Mouse (Mus musculus): ENCODE measurements at regions not wholly inside any gene's neighbourhood (a gene's known extent, or its start where the extent isn't known, plus 50 kb on each side); places are given as distances from the start of the nearest gene placed in this dataset.

DNA sequence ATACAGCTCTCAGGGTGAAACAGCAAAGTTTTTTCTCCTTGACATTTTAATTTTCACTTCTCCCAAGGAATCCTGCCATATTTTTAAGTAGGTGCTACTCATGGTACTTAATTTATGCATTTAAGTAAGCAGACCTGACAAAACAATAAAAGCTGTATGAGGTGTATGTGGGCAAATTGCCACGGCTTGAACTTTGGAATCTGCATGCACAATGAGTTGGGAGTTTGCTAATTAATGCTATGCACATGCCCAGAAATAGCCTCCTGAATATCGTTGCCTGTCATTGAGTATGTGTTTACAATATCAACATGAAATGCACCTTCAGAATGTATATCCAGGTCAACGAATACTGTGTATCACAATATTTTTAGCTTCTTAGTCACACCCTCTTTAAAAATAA lies 498.9 kb downstream of the Olfm4 start:
- Histone ChIP-seq H3K9ac (ENCODE audit: low read length) (no peak overlapping the region), H3K27me3 (replicated peaks; ENCODE audit: control insufficient read depth, insufficient read depth, low read length) (no peaks in the 10 kb centered on the region), H3K4me1 (ENCODE audit: control insufficient read depth, insufficient read depth, low read length) (peaks cover 7% of the 10 kb centered on the region), H3K36me3 (ENCODE audit: control insufficient read depth, insufficient read depth, low read length) (no peaks in the 10 kb centered on the region), H3K4me3 (ENCODE audit: low read depth, low read length) (no peak overlapping the region), H3K9me3 (replicated peaks; ENCODE audit: control insufficient read depth, low read length) (no peaks in the 10 kb centered on the region), H3K4me2 (ENCODE audit: low read length) (no peak overlapping the region), H3K27ac (ENCODE audit: low read depth, low read length) (no peak overlapping the region)
- 24% methylated on average over 3 of the region's 3 CpGs for WGBS
- DNase-seq (ENCODE audit: low spot score) (peak; percentile 63), ATAC-seq (peak; percentile 64)

DNA sequence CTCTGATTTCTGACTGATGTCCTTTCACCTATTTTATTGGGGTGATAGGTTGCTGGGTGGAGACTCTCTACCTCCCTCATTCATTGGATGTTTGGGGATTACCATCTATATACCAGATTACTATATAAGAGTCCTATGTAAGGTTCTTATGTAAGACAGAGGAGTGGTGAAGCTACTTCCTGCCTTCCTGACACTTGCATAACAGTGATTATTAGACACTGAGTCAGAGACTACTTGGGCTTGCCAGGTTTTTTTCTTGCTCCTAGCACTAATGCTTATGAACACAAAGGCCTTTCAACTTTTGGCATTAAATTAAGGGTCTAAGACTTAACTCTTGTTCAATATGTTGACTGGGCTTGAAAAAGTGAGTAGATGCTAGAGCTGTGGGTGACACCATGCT lies 500.4 kb downstream of the Olfm4 start:
- Histone ChIP-seq H3K27ac (ENCODE audit: low read depth, low read length) (no peak overlapping the region), H3K36me3 (ENCODE audit: control insufficient read depth, insufficient read depth, low read length) (no peaks in the 10 kb centered on the region), H3K9ac (ENCODE audit: low read length) (no peak overlapping the region), H3K4me2 (ENCODE audit: low read length) (no peak overlapping the region), H3K4me3 (ENCODE audit: low read depth, low read length) (no peak overlapping the region), H3K4me1 (ENCODE audit: control insufficient read depth, insufficient read depth, low read length) (peaks cover 7% of the 10 kb centered on the region), H3K27me3 (replicated peaks; ENCODE audit: control insufficient read depth, insufficient read depth, low read length) (no peaks in the 10 kb centered on the region), H3K9me3 (replicated peaks; ENCODE audit: control insufficient read depth, low read length) (no peaks in the 10 kb centered on the region)
- ATAC-seq: no peak
- no peak for DNase-seq (ENCODE audit: low spot score)

GRCm38 (mm10) chr14:80485149-80485548 lies 501.3 kb downstream of the Olfm4 start:
- ATAC-seq (no peak), DNase-seq (ENCODE audit: low spot score) (no peak)
- Histone ChIP-seq H3K4me3 (ENCODE audit: low read depth, low read length) (no peak overlapping the region), H3K27ac (ENCODE audit: low read depth, low read length) (no peak overlapping the region), H3K4me2 (ENCODE audit: low read length) (no peak overlapping the region), H3K36me3 (ENCODE audit: control insufficient read depth, insufficient read depth, low read length) (no peaks in the 10 kb centered on the region), H3K27me3 (replicated peaks; ENCODE audit: control insufficient read depth, insufficient read depth, low read length) (no peaks in the 10 kb centered on the region), H3K4me1 (ENCODE audit: control insufficient read depth, insufficient read depth, low read length) (peaks cover 7% of the 10 kb centered on the region), H3K9ac (ENCODE audit: low read length) (no peak overlapping the region), H3K9me3 (replicated peaks; ENCODE audit: control insufficient read depth, low read length) (no peaks in the 10 kb centered on the region)

GRCm38 (mm10) chr14:80486605-80487004 lies 502.7 kb downstream of the Olfm4 start:
- Histone ChIP-seq H3K9me3 (replicated peaks; ENCODE audit: control insufficient read depth, low read length) (no peaks in the 10 kb centered on the region), H3K27ac (ENCODE audit: low read depth, low read length) (no peak overlapping the region), H3K27me3 (replicated peaks; ENCODE audit: control insufficient read depth, insufficient read depth, low read length) (no peaks in the 10 kb centered on the region), H3K36me3 (ENCODE audit: control insufficient read depth, insufficient read depth, low read length) (no peaks in the 10 kb centered on the region), H3K4me1 (ENCODE audit: control insufficient read depth, insufficient read depth, low read length) (peaks cover 7% of the 10 kb centered on the region), H3K9ac (ENCODE audit: low read length) (no peak overlapping the region), H3K4me2 (ENCODE audit: low read length) (no peak overlapping the region), H3K4me3 (ENCODE audit: low read depth, low read length) (no peak overlapping the region)
- ATAC-seq: peak; percentile 58
- DNase-seq (ENCODE audit: low spot score): peak; percentile 21
- 26% methylated on average over 6 of the region's 6 CpGs for WGBS

DNA sequence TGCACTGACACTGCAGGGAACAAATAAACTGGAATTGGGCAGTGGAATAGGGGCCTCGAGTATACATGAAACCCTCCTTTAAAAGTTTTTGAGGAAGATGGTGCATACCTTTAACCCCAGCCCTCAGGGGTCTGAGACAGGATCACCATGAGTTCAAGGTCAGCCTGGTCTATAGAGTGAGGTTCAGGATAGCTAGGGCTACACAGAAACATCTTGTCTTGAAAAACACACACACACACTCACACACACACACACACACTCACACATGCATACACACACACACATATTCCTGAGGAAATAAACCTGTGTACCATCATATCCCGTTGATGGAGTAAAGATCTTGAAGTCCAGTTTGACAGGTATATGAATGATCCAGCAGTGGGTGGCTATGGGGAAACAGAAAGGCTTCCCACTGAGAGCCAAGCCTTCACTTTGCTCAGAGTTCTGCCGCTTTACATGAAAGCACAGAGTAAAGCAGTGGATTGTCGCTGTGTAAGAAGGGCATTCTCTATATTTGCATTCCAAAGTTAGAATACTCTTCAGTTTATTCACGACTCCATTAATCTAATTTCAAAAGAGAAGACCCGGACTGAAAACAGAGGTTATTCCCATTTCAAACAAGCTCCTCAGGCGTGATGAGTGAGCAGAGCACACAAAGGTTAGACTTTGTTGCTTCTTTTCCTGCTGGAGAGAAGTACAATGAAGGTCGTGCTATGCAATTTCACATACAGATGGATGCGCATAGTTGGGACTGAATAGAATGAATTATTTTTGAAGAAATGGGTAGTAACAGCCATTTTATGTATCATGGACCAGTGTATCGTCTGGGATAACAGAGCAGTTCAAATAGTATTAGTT lies 508.4 kb downstream of the Olfm4 start:
- ATAC-seq (0 out of 2 replicates have a peak, but pooled peaks have one; percentile 48), DNase-seq (ENCODE audit: low spot score) (peak; percentile 24)
- no peak overlapping the region for H3K27ac ChIP-seq (ENCODE audit: low read depth, low read length)
- no peak overlapping the region for H3K4me3 ChIP-seq (ENCODE audit: low read depth, low read length)
- no peak overlapping the region for H3K4me2 ChIP-seq (ENCODE audit: low read length)
- H3K9me3 ChIP-seq (replicated peaks; ENCODE audit: control insufficient read depth, low read length): no peaks in the 10 kb centered on the region
- H3K9ac ChIP-seq (ENCODE audit: low read length): no peak overlapping the region
- no peaks in the 10 kb centered on the region for H3K4me1 ChIP-seq (ENCODE audit: control insufficient read depth, insufficient read depth, low read length)
- 39% methylated on average over 10 of the region's 10 CpGs for WGBS
- H3K27me3 ChIP-seq (replicated peaks; ENCODE audit: control insufficient read depth, insufficient read depth, low read length): no peaks in the 10 kb centered on the region
- H3K36me3 ChIP-seq (ENCODE audit: control insufficient read depth, insufficient read depth, low read length): no peaks in the 10 kb centered on the region

DNA sequence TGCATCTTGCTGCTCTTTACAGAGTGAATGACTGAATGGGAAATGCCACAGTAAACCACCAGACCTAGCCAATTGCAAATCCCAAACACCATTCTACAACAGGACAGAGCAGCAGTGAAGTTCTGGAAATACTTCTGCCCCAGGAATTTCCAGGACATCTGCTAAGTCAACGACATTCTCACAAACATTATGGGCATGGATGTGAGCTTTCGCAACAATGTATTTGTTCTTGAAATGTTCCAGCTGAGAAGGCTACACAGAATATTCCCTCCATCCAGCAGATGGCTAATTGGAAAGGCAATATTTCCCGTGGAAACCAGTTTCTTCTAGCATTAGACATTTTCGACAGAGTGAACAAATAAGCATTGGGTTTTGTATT lies 509.0 kb downstream of the Olfm4 start:
- Histone ChIP-seq H3K36me3 (ENCODE audit: control insufficient read depth, insufficient read depth, low read length) (no peaks in the 10 kb centered on the region), H3K4me3 (ENCODE audit: low read depth, low read length) (no peak overlapping the region), H3K4me2 (ENCODE audit: low read length) (no peak overlapping the region), H3K9me3 (replicated peaks; ENCODE audit: control insufficient read depth, low read length) (no peaks in the 10 kb centered on the region), H3K9ac (ENCODE audit: low read length) (no peak overlapping the region), H3K27ac (ENCODE audit: low read depth, low read length) (no peak overlapping the region), H3K4me1 (ENCODE audit: control insufficient read depth, insufficient read depth, low read length) (no peaks in the 10 kb centered on the region), H3K27me3 (replicated peaks; ENCODE audit: control insufficient read depth, insufficient read depth, low read length) (no peaks in the 10 kb centered on the region)
- 76% methylated on average over 4 of the region's 4 CpGs for WGBS
- ATAC-seq: no peak
- no peak for DNase-seq (ENCODE audit: low spot score)

GRCm38 (mm10) chr14:80504351-80504750 lies 520.5 kb downstream of the Olfm4 start:
- Histone ChIP-seq H3K27ac (ENCODE audit: low read depth, low read length) (no peak overlapping the region), H3K27me3 (replicated peaks; ENCODE audit: control insufficient read depth, insufficient read depth, low read length) (no peaks in the 10 kb centered on the region), H3K4me3 (ENCODE audit: low read depth, low read length) (no peak overlapping the region), H3K36me3 (ENCODE audit: control insufficient read depth, insufficient read depth, low read length) (no peaks in the 10 kb centered on the region), H3K4me2 (ENCODE audit: low read length) (no peak overlapping the region), H3K9ac (ENCODE audit: low read length) (no peak overlapping the region), H3K9me3 (replicated peaks; ENCODE audit: control insufficient read depth, low read length) (no peaks in the 10 kb centered on the region), H3K4me1 (ENCODE audit: control insufficient read depth, insufficient read depth, low read length) (no peaks in the 10 kb centered on the region)
- ATAC-seq (no peak), DNase-seq (ENCODE audit: low spot score) (no peak)
- WGBS: 90% methylated on average over 2 of the region's 2 CpGs

GRCm38 (mm10) chr14:80516626-80517025 lies 532.7 kb downstream of the Olfm4 start:
- Histone ChIP-seq H3K4me3 (ENCODE audit: low read depth, low read length) (no peak overlapping the region), H3K4me1 (ENCODE audit: control insufficient read depth, insufficient read depth, low read length) (no peaks in the 10 kb centered on the region), H3K9me3 (replicated peaks; ENCODE audit: control insufficient read depth, low read length) (no peaks in the 10 kb centered on the region), H3K27ac (ENCODE audit: low read depth, low read length) (no peak overlapping the region), H3K4me2 (ENCODE audit: low read length) (no peak overlapping the region), H3K36me3 (ENCODE audit: control insufficient read depth, insufficient read depth, low read length) (no peaks in the 10 kb centered on the region), H3K27me3 (replicated peaks; ENCODE audit: control insufficient read depth, insufficient read depth, low read length) (no peaks in the 10 kb centered on the region), H3K9ac (ENCODE audit: low read length) (no peak overlapping the region)
- DNase-seq (ENCODE audit: low spot score) (no peak), ATAC-seq (no peak)
- WGBS: 97% methylated on average over 2 of the region's 2 CpGs

- H3K9ac ChIP-seq (ENCODE audit: low read length): no peak overlapping the region
- 70% methylated on average over 1 of the region's 1 CpGs for WGBS
- H3K27ac ChIP-seq (ENCODE audit: low read depth, low read length): no peak overlapping the region
- no peak overlapping the region for H3K4me3 ChIP-seq (ENCODE audit: low read depth, low read length)
- H3K4me2 ChIP-seq (ENCODE audit: low read length): no peak overlapping the region
- DNase-seq (ENCODE audit: low spot score): peak; percentile 21
- no peaks in the 10 kb centered on the region for H3K27me3 ChIP-seq (replicated peaks; ENCODE audit: control insufficient read depth, insufficient read depth, low read length)
- H3K36me3 ChIP-seq (ENCODE audit: control insufficient read depth, insufficient read depth, low read length): no peaks in the 10 kb centered on the region
- no peak for ATAC-seq
- H3K4me1 ChIP-seq (ENCODE audit: control insufficient read depth, insufficient read depth, low read length): no peaks in the 10 kb centered on the region
- no peaks in the 10 kb centered on the region for H3K9me3 ChIP-seq (replicated peaks; ENCODE audit: control insufficient read depth, low read length)
These were observed 537.3 kb downstream of the Olfm4 start for GRCm38 (mm10) chr14:80521216-80521615.
